Mouse (Mus musculus): Measurements from ENCODE around the gene Clec4b1. TPM values are rescaled to one million over a fixed set of nuclear protein-coding genes. Genes with fewer than 3 reads are reported as not detected.

The Clec4b1 gene
- polyA plus RNA-seq (2014; fragmentation: Illumina TruSeq; extraction: RNeasy Lipid Tissue Mini Kit (QIAGEN cat#74804); ENCODE audit: low read depth, low replicate concordance): 6.8 TPM

GRCm38 (mm10) chr6:123049742-123050372 is at the start of gene Clec4b1:
Gene Clec4b1 (plus strand): TSS chr6:123049962.

GRCm38 (mm10) chr6:123106128-123106527 is 56.4 kb downstream of the Clec4b1 start, which contains the start of gene Clec4a2:
Gene Clec4a2 (plus strand): TSS chr6:123106428.

Other genes with a start within 250 kb of the Clec4b1 start
- 35.2 TPM for gene Slc2a3, start 248.3 kb upstream of the Clec4b1 start, polyA plus RNA-seq (2014; fragmentation: Illumina TruSeq; extraction: RNeasy Lipid Tissue Mini Kit (QIAGEN cat#74804); ENCODE audit: low read depth, low replicate concordance)
- gene Foxj2, start 230.0 kb upstream of the Clec4b1 start, polyA plus RNA-seq (2014; fragmentation: Illumina TruSeq; extraction: RNeasy Lipid Tissue Mini Kit (QIAGEN cat#74804); ENCODE audit: low read depth, low replicate concordance): 21.6 TPM
- gene C3ar1, start 193.8 kb upstream of the Clec4b1 start, polyA plus RNA-seq (2014; fragmentation: Illumina TruSeq; extraction: RNeasy Lipid Tissue Mini Kit (QIAGEN cat#74804); ENCODE audit: low read depth, low replicate concordance): 7.2 TPM
- gene Necap1, start 175.5 kb upstream of the Clec4b1 start, polyA plus RNA-seq (2014; fragmentation: Illumina TruSeq; extraction: RNeasy Lipid Tissue Mini Kit (QIAGEN cat#74804); ENCODE audit: low read depth, low replicate concordance): 31.9 TPM
- 10.0 TPM for gene Clec4a1, start 128.1 kb upstream of the Clec4b1 start, polyA plus RNA-seq (2014; fragmentation: Illumina TruSeq; extraction: RNeasy Lipid Tissue Mini Kit (QIAGEN cat#74804); ENCODE audit: low read depth, low replicate concordance)
- gene Clec4a3, start 97.4 kb upstream of the Clec4b1 start, polyA plus RNA-seq (2014; fragmentation: Illumina TruSeq; extraction: RNeasy Lipid Tissue Mini Kit (QIAGEN cat#74804); ENCODE audit: low read depth, low replicate concordance): 10.1 TPM
- not detected for gene Clec4a4, start 59.6 kb upstream of the Clec4b1 start, polyA plus RNA-seq (2014; fragmentation: Illumina TruSeq; extraction: RNeasy Lipid Tissue Mini Kit (QIAGEN cat#74804); ENCODE audit: low read depth, low replicate concordance)
- 9.5 TPM for gene Clec4a2, start 56.5 kb downstream of the Clec4b1 start, polyA plus RNA-seq (2014; fragmentation: Illumina TruSeq; extraction: RNeasy Lipid Tissue Mini Kit (QIAGEN cat#74804); ENCODE audit: low read depth, low replicate concordance)
- not detected for gene Clec4b2, start 122.9 kb downstream of the Clec4b1 start, polyA plus RNA-seq (2014; fragmentation: Illumina TruSeq; extraction: RNeasy Lipid Tissue Mini Kit (QIAGEN cat#74804); ENCODE audit: low read depth, low replicate concordance)
- gene Clec4n, start 179.9 kb downstream of the Clec4b1 start, polyA plus RNA-seq (2014; fragmentation: Illumina TruSeq; extraction: RNeasy Lipid Tissue Mini Kit (QIAGEN cat#74804); ENCODE audit: low read depth, low replicate concordance): 2.5 TPM
- gene Clec4d, start 212.1 kb downstream of the Clec4b1 start, polyA plus RNA-seq (2014; fragmentation: Illumina TruSeq; extraction: RNeasy Lipid Tissue Mini Kit (QIAGEN cat#74804); ENCODE audit: low read depth, low replicate concordance): 1.1 TPM
- 0.16 TPM for gene Clec4e, start 239.9 kb downstream of the Clec4b1 start, polyA plus RNA-seq (2014; fragmentation: Illumina TruSeq; extraction: RNeasy Lipid Tissue Mini Kit (QIAGEN cat#74804); ENCODE audit: low read depth, low replicate concordance)